Mouse (Mus musculus) layer of hippocampus, adult 11-12 months (tissue): ENCODE data around the gene Stard13.

ENCODE experiments used
- DNase-seq: peaks from one replicate; pipeline ENCODE4 v3.0.0; 2022; ENCODE audit warnings: low spot score

The Stard13 gene

GRCm38 (mm10) chr5:151180176-151180785, 53.4 kb downstream of the Stard13 start:
- DNase-seq = no peak

- DNase-seq = no peak
Observed at GRCm38 (mm10) chr5:151177171-151177570, 56.5 kb downstream of the Stard13 start.

DNA sequence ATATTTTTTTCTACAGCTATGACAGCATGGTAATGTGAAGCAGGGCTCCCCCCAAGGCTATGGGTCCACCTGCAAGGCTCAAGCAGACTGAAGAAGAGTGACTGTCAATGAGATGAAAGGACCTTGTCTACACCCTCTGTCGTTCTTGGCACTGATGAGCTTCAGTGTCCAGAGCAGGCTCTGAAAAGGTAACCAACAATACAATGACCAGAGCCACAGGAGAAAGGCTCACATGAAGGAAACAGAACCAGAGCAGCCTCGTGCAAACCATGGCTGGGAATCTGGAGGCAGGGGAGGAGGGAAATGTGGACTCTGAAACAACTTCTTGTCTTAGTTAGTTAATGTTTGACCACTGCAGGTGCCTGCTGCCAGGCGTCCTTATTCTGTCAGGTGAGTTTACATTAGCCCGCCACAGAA, 57.7 kb downstream of the Stard13 start:
- no peak for DNase-seq

GRCm38 (mm10) chr5:151174485-151175460, 58.9 kb downstream of the Stard13 start:
- no peak for DNase-seq

DNA sequence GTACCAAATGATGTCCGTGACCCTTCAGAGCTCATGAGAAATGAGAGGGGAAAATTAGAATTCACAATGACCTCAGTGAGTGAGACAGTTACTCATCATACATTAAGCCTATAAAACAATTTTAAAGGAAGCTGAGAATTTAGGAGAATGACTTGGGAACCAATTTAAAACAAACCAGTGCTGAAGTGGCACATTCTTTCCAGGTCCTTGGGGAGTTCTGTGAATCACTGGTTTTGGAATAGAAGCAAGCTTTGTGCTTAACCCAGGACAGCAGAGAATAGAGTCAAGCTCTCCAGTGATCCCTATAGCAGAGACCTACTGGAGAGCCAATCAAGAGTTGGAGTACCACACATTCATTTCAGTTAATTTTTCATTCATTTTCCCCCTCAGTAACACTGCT, 59.9 kb downstream of the Stard13 start:
- DNase-seq = no peak

GRCm38 (mm10) chr5:151170168-151170750, 63.4 kb downstream of the Stard13 start:
- DNase-seq = no peak

GRCm38 (mm10) chr5:151168191-151168590, 65.4 kb downstream of the Stard13 start:
- DNase-seq = no peak

DNA sequence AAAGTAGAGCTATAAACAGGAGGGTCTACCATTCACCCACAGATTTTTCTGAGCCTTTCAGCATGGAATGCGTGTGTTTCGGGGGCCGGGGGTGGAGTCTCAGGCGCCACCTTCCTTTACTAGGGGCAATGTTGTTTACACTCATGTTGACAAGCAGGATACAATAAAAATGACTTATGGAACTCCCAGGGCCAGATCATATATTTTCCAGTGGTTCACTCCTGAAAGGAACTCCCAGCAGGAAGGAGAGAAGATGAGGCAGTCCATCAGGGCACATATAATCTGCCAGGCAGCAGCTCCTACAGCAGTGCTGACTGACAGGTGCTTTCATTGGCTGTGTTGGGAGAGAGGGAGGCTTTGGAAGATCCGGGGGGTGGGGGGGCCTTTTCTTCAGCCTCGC, 66.0 kb downstream of the Stard13 start:
- no peak for DNase-seq

GRCm38 (mm10) chr5:151166266-151166665, 67.4 kb downstream of the Stard13 start:
- DNase-seq = peak; percentile 77

DNA sequence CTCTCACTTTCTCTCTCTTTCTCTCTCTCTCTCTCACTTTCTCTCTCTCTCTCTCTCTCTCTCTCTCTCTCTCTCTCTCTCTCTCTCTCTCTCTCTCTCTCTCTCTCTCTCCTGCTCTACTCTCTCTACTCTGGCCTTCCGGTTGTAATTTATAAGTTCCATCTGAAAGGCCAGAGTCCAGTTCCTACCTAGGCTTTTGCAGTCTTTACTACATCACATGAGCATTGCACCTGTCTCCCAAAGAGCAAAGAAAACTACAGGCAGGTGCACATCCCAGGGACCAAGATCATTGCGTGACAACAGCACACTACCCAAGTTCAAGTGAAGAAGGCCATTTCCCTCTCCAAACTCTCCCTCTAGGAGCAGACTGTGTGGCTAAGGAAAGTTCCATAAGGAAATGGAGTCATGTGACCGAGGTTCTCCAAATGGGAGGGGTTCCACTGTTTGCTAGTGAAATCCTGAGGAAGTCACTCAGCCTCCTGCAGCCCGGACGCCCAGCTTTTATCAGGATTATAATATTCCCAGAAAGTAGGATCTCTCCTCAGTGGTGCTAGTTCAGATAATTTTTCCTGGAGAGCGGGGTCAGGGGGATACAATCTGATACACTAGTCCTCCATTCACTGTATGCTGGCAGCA, 68.1 kb downstream of the Stard13 start:
- no peak for DNase-seq

- no peak for DNase-seq
Observed at GRCm38 (mm10) chr5:151164815-151165214, 68.8 kb downstream of the Stard13 start.

GRCm38 (mm10) chr5:151162642-151163041, 71.0 kb downstream of the Stard13 start:
- DNase-seq = no peak

GRCm38 (mm10) chr5:151155247-151155646, 78.4 kb downstream of the Stard13 start:
- no peak for DNase-seq

DNA sequence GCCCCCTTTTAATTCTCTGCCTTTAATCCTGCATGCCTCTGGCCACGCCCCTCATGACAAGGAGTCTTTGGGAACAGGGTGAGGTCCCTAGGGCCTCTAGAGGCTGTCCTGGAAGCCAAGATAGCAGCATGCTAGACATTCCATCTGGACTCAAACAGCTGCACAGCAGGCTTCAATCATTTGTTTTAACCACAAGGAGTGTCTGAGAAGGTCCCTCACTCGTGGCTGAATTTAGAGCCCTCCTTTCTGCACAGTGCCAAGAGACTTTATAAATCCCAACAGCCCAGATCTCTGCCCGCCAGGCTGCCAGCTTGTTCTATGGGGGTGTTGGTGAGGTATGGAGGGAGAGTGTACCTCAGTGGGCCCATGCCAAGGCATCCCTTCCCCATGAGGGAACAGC, 78.9 kb downstream of the Stard13 start:
- DNase-seq = no peak

- DNase-seq = no peak
Observed at GRCm38 (mm10) chr5:151154030-151154429, 79.6 kb downstream of the Stard13 start.

DNA sequence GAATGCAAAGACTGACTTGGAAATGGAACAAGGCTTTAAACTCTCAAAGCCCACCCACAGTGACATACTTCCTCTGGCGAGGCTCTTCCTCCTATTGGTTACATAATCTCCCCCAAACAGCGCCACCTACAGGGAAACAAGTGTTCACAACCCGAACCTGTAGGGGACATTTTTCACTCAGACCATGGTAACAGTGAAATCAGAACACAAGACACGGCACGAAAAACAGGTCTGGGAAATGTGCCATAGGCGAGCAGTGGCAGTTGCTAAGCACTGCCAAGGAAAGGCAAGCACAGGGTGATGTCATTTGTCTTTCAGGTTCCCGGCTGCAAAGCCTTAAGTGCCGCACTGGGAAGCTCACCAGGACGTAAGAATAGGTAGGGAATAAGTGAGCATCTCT, 82.1 kb downstream of the Stard13 start:
- peak; percentile 38 for DNase-seq

- DNase-seq = no peak
Observed at GRCm38 (mm10) chr5:151149509-151149908, 84.1 kb downstream of the Stard13 start.

DNA sequence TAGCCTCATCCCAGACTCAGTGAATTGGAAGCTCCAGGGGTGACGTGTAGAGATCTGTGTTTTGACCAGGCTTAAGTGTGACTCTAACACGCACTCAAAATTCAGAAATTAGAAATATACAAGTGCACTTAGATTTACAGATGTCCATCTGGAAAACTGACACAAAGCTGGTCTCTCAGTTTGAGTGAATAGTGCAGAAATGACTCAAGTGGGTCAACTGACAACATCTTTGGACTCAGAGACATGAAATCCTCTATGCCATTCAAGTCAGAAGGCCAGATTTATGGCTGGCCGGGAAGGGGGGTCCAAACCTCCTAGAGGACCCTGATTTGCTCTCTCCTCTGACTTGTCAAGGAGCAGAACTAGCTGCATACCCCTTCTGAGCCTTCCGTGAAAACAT, 85.6 kb downstream of the Stard13 start:
- DNase-seq = no peak

DNA sequence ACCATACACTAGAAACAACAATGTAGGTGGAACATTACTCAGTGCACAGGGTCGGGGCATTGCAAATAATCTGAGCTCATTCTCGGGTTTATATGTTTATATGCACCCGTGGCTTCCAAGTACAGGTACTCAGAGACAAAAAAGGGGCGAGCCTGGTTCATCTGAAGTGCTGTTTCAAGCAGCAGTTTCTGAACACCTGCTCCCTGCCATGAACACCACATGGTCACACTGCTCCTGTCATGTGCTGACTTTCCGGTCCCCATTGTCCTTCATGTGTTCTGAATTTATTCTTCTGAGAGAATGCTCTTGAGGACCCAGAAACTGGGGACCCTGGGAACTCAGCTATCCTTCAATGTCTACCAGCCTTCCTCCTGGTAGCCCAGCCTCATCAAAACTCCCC, 87.8 kb downstream of the Stard13 start:
- no peak for DNase-seq

- no peak for DNase-seq
Observed at GRCm38 (mm10) chr5:151143955-151144354, 89.7 kb downstream of the Stard13 start.

GRCm38 (mm10) chr5:151142671-151143601, 90.7 kb downstream of the Stard13 start:
- peak; percentile 22 for DNase-seq
